Mouse (Mus musculus) forelimb bud, embryonic 11.5 days (tissue): ENCODE results near the gene Fmo5.

ENCODE experiments used
- DNase-seq: peaks from one replicate; pipeline ENCODE4 v3.0.0-alpha.2; 2012; ENCODE audit warnings: low read depth, low spot score

The Fmo5 gene

GRCm38 (mm10) chr3:97628391-97629001 is at the start of gene Fmo5:
Gene Fmo5, plus strand, starts transcription at chr3:97628804.
- DNase-seq: no peak

- peak; percentile 85 for DNase-seq
Observed at GRCm38 (mm10) chr3:97585383-97586160, 43.0 kb upstream of the Fmo5 start.

GRCm38 (mm10) chr3:97587656-97588055 is 40.9 kb upstream of the Fmo5 start:
- DNase-seq: no peak

GRCm38 (mm10) chr3:97590699-97591098 is 37.9 kb upstream of the Fmo5 start:
- DNase-seq: no peak

- no peak for DNase-seq
Observed at GRCm38 (mm10) chr3:97593089-97593488, 35.5 kb upstream of the Fmo5 start.

GRCm38 (mm10) chr3:97594140-97594539 is 34.5 kb upstream of the Fmo5 start:
- DNase-seq: no peak

- no peak for DNase-seq
Observed at GRCm38 (mm10) chr3:97595066-97595465, 33.5 kb upstream of the Fmo5 start.

- DNase-seq: no peak
Observed at GRCm38 (mm10) chr3:97596796-97597195, 31.8 kb upstream of the Fmo5 start.

GRCm38 (mm10) chr3:97600050-97600832 is 28.4 kb upstream of the Fmo5 start:
- no peak for DNase-seq

GRCm38 (mm10) chr3:97609201-97609844 is 19.3 kb upstream of the Fmo5 start:
- DNase-seq: no peak

- DNase-seq: peak; percentile 92
Observed at GRCm38 (mm10) chr3:97609845-97610410, 18.7 kb upstream of the Fmo5 start, which contains the start of gene Chd1l. Gene Chd1l, minus strand, starts transcription at chr3:97610203.

GRCm38 (mm10) chr3:97611021-97611420 is 17.6 kb upstream of the Fmo5 start:
- DNase-seq: no peak

- DNase-seq: no peak
Observed at GRCm38 (mm10) chr3:97615154-97615553, 13.4 kb upstream of the Fmo5 start.

GRCm38 (mm10) chr3:97615933-97616332 is 12.7 kb upstream of the Fmo5 start:
- no peak for DNase-seq

GRCm38 (mm10) chr3:97617091-97617825 is 11.3 kb upstream of the Fmo5 start:
- DNase-seq: no peak

- no peak for DNase-seq
Observed at GRCm38 (mm10) chr3:97617899-97618298, 10.7 kb upstream of the Fmo5 start.

GRCm38 (mm10) chr3:97620657-97621056 is 7.9 kb upstream of the Fmo5 start:
- no peak for DNase-seq

- no peak for DNase-seq
Observed at GRCm38 (mm10) chr3:97624611-97625010, 4.0 kb upstream of the Fmo5 start.

- DNase-seq: no peak
Observed at GRCm38 (mm10) chr3:97627893-97628292, 711 bp upstream of the Fmo5 start.

GRCm38 (mm10) chr3:97629941-97630340 is 1.3 kb downstream of the Fmo5 start:
- no peak for DNase-seq

GRCm38 (mm10) chr3:97630746-97631145 is 2.1 kb downstream of the Fmo5 start:
- no peak for DNase-seq
